Mouse (Mus musculus) stomach, postnatal 0 days (tissue): ENCODE results near the gene Chst11. TPM values are rescaled to one million over a fixed set of nuclear protein-coding genes. Genes with fewer than 3 reads are reported as not detected.
A peak's percentile ranks its signal among the peaks of the same experiment; 100 is the strongest.

Experiments used
- ATAC-seq: fragments of 200-750 bp; cut with Nextera tagmentation; 2 replicates; pipeline ENCODE4 v1.8.0; 2017; ENCODE audit not compliant: low FRiP score, low TSS enrichment
- DNase-seq: peaks from one replicate; pipeline ENCODE4 v3.0.0-alpha.2; 2016; ENCODE audit warnings: low spot score
- H3K27ac ChIP-seq: fragments of 300-500 bp; sonication (generic); replicated peaks from 2 replicates; pipeline ENCODE4 v1.5.1; 2014; ENCODE audit warnings: mild to moderate bottlenecking, control low read depth
- H3K27me3 ChIP-seq: fragments of 300-500 bp; sonication (generic); 2 replicates; pipeline ENCODE4 v1.6.1; 2014; ENCODE audit warnings: low read length; ENCODE audit not compliant: control insufficient read depth, insufficient read depth
- H3K36me3 ChIP-seq: fragments of 300-500 bp; sonication (generic); 2 replicates; pipeline ENCODE4 v1.6.1; 2014; ENCODE audit warnings: low read length, mixed read lengths; ENCODE audit not compliant: control insufficient read depth, insufficient read depth
- H3K4me1 ChIP-seq: fragments of 300-500 bp; sonication (generic); replicated peaks from 2 replicates; pipeline ENCODE4 v1.6.1; 2014; ENCODE audit warnings: antibody characterized with exemption; ENCODE audit not compliant: control insufficient read depth, insufficient read depth
- H3K4me2 ChIP-seq: fragments of 300-500 bp; sonication (generic); replicated peaks from 2 replicates; pipeline ENCODE4 v1.6.1; 2014; ENCODE audit warnings: low read depth, mild to moderate bottlenecking, control low read depth, moderate library complexity
- H3K4me3 ChIP-seq: fragments of 300-500 bp; sonication (generic); 2 replicates; pipeline ENCODE4 v1.5.1; 2014; ENCODE audit warnings: low read depth, low read length, control low read depth
- H3K9ac ChIP-seq: fragments of 300-500 bp; sonication (generic); 2 replicates; pipeline ENCODE4 v1.6.1; 2014; ENCODE audit warnings: mild to moderate bottlenecking, low read length, control low read depth, mixed read lengths
- H3K9me3 ChIP-seq: fragments of 300-500 bp; sonication (generic); 2 replicates; pipeline ENCODE4 v1.6.1; 2016; ENCODE audit warnings: low read length; ENCODE audit not compliant: control insufficient read depth
- CTCF ChIP-seq: IDR thresholded peaks from 2 replicates; pipeline ENCODE4 v1.5.1; 2016; ENCODE audit warnings: antibody characterized with exemption, low read depth, mild to moderate bottlenecking, moderate library complexity
- EP300 ChIP-seq: optimal IDR thresholded peaks from 2 replicates; pipeline ENCODE3; 2016; ENCODE audit warnings: antibody characterized with exemption
- WGBS: fragments of 180-500 bp; shearing (Covaris S2); extraction: QIAGEN DNeasy Blood & Tissue Kit; methylation state at CpG from one replicate; pipeline ENCODE4 v1.1.7; 2014; 5-methylcytosine and 5-hydroxymethylcytosine counted together
- polyA plus RNA-seq: library from polyadenylated mRNA; unstranded; fragments of >200 nt; fragmentation: Nextera tagmentation; extraction: Ambion mirVana; gene quantifications from 2 replicates; pipeline ENCODE4 v1.2.1, GENCODE M21; 2015

Gene Chst11
- polyA plus RNA-seq, 1 experiment from 2014 or later = 0.45 TPM

DNA sequence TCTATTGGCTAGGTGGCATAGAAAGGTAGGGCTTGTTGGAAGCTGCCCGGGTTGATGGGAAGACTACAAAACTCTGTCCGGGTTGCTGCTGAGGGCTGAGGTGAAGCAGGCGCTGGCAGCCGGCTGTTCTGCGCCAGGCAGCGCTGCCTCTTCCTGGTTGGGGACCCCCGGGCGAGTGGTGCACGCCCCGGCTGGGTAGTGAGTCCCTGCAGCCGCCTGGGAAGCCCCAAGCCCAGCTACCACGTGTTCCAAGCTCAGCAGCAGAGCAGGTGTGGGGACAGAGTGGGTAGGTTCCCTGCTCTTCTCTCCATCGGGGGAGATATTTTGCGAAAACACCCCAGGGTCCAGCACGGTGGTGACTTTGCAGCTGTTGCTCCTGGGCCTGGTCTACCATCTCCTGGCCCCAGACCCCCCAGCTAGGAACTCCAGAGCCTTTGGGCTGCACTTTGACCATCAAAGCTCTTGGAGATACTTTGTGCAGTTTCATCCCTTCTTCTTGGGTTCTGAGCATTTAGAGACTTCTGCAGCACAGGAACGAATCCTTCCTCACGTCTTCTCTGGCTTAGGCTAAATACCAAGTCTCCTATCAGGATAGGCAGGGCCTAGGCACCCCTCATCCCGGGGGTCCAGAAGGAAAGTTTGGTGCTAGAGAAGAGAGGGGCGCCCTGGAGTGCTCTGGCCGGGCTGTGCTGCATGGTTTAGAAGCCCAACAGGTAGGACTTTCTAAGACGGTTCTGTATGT is 1.1 kb downstream of the Chst11 start:
- H3K27me3 ChIP-seq = no peaks in the 10 kb centered on the region
- H3K9me3 ChIP-seq = no peaks in the 10 kb centered on the region
- ATAC-seq (no peak), DNase-seq (no peak)
- H3K4me1 ChIP-seq = no peaks in the 10 kb centered on the region
- H3K9ac ChIP-seq = peak overlapping the region; percentile 54
- 7% methylated on average over 21 of the region's 21 CpGs for WGBS
- TF ChIP-seq EP300 (no peak), CTCF (no peak)
- H3K36me3 ChIP-seq = no peaks in the 10 kb centered on the region
- H3K4me3 ChIP-seq = peak overlapping the region; percentile 65
- peak overlapping the region; percentile 85 for H3K4me2 ChIP-seq
- H3K27ac ChIP-seq = no peak overlapping the region

DNA sequence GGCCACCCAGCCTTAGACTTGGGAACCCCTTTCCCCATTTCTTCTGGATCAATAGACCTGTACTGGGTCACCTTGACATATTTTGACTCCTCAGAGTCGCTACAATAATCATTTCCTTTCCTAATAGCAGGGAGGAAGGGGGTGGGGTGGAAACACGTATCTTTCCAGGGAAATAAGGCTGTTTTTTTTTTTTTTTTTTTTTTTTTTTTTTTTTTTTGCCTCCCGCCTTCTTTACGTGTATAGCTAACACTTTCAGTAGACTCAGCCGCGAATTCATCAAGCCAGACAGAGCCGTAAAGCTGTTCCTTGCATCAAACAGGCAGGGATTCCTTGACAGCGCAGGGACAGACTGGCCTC is 1.7 kb downstream of the Chst11 start:
- Histone ChIP-seq H3K27ac (no peak overlapping the region), H3K27me3 (no peaks in the 10 kb centered on the region), H3K4me1 (no peaks in the 10 kb centered on the region), H3K9ac (0 out of 2 replicates have a peak overlapping the region, but pooled peaks have one; percentile 54), H3K9me3 (no peaks in the 10 kb centered on the region), H3K4me3 (peak overlapping the region; percentile 65), H3K36me3 (no peaks in the 10 kb centered on the region), H3K4me2 (peak overlapping the region; percentile 85)
- TF ChIP-seq CTCF = no peak
- no peak for TF ChIP-seq EP300
- no peak for ATAC-seq
- WGBS = 29% methylated on average over 8 of the region's 8 CpGs
- DNase-seq = no peak

DNA sequence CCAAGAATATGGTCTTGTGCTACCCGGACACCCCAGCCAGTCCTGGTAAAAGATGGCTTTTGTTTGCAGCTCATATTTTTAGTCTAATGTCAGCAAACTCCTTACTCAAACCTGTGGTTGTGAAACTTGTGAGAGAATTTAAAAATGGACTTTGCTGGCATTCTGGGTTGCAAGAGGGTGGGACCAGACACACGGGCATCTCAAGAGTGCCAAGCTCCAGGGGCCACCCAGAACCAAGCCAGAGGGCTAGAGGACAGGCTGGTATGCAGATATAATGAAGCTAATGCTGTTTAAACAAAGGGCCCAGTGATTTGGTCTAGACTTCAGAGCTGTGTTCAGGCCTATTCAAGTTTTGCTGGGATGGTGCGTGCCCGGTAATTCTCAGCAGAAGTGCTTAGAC is 2.1 kb downstream of the Chst11 start:
- H3K27ac ChIP-seq = no peak overlapping the region
- H3K4me2 ChIP-seq = peak overlapping the region; percentile 85
- H3K4me3 ChIP-seq = peak overlapping the region; percentile 65; the same call in 1 of the 2 replicates
- ATAC-seq = no peak
- H3K27me3 ChIP-seq = no peaks in the 10 kb centered on the region
- H3K9ac ChIP-seq = 0 out of 2 replicates have a peak overlapping the region, but pooled peaks have one; percentile 8
- no peaks in the 10 kb centered on the region for H3K9me3 ChIP-seq
- no peaks in the 10 kb centered on the region for H3K4me1 ChIP-seq
- DNase-seq = no peak
- TF ChIP-seq CTCF (no peak), EP300 (no peak)
- no peaks in the 10 kb centered on the region for H3K36me3 ChIP-seq
- 46% methylated on average over 4 of the region's 4 CpGs for WGBS

DNA sequence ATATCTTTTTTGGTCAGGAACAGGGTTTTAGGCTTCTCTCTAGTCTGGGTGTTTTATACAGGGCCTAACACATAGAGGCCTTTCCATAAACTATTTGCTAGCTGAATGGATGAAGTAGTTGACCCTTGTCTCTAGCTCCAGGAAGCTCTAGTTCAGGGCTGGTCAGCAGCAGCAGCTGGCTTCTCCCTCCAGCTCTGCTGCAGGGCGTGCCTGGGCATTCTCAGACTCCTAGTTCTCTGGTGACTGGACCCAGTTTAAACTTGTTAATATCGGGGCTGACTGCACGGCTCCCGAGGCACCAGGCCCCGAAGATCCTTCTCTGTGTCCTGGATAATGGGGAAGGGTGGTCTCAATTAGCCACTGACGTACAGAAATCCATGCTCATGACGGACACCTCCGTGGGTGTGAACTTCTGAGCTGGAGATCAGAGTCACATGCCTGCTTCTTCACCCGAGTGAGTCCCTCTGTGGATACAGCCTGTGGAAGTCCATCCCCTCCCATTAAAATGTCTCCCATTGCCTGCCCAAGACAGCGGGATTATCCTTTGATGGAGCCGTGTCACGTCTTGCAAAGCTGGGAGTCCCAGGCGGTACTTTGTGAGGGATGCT is 4.2 kb downstream of the Chst11 start:
- ATAC-seq (no peak), DNase-seq (no peak)
- H3K4me1 ChIP-seq = no peaks in the 10 kb centered on the region
- no peak overlapping the region for H3K4me3 ChIP-seq
- H3K9me3 ChIP-seq = no peaks in the 10 kb centered on the region
- TF ChIP-seq EP300 (no peak), CTCF (no peak)
- no peaks in the 10 kb centered on the region for H3K27me3 ChIP-seq
- 70% methylated on average over 13 of the region's 13 CpGs for WGBS
- no peak overlapping the region for H3K27ac ChIP-seq
- no peak overlapping the region for H3K9ac ChIP-seq
- no peaks in the 10 kb centered on the region for H3K36me3 ChIP-seq
- no peak overlapping the region for H3K4me2 ChIP-seq

DNA sequence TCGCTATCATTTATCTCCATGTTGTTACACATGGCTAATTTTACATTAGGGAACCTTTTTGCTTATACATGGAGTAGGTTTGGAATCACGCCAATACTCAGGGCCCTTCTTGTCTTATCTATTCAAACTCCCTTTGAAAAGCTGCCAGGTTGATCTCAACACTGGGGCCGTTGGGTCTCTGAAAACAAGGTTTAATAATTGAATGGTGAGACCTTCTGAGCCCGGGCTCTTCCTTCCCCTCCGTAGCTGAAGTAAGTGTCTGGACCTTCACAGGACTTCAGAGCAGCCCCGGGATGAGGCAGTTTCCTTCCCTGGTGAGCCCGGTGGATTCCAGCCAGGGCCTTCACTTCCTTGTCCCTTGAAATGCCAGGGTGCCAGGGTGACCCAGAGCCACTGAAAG is 5.6 kb downstream of the Chst11 start:
- no peak for DNase-seq
- no peaks in the 10 kb centered on the region for H3K9me3 ChIP-seq
- no peaks in the 10 kb centered on the region for H3K36me3 ChIP-seq
- 35% methylated on average over 7 of the region's 7 CpGs for WGBS
- TF ChIP-seq CTCF (no peak), EP300 (no peak)
- no peak overlapping the region for H3K4me2 ChIP-seq
- no peaks in the 10 kb centered on the region for H3K4me1 ChIP-seq
- H3K27me3 ChIP-seq = no peaks in the 10 kb centered on the region
- no peak overlapping the region for H3K9ac ChIP-seq
- no peak overlapping the region for H3K27ac ChIP-seq
- no peak overlapping the region for H3K4me3 ChIP-seq
- ATAC-seq = no peak

DNA sequence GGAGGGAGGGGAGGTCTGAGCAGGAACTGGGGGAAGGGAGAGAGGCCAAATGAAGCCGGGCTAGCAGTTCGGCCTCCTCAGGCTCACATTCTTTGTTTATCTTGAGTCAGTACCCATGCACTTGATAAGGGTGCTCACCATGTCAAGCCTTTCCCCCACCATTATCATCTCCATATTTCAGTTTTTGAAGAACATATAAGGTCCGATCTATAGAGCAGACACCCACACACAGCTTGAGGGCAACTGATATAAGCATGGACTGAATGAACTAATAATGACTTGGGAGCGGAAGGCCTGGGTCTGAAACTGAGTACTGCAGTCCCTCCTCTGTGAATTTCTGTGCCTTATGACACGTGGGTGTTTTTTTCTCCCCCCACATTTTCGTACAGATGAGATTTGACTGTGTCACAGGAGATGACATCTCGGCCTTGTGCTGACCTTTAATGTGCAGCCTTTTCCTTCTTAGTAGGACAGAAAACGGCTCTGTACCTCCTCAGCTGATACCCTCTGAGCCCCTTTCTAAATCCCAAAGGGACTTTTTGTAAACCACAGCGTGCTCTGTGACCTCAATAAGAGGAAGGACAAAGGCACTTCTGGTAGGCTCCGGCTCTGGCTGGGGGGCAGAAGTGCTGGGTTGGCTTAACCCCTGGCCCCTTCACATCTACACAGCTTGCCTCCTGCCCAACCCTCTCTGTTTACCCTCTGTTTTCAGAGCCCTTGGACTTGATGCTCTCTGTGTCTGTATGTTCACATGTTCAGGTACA is 6.6 kb downstream of the Chst11 start:
- H3K9me3 ChIP-seq = no peaks in the 10 kb centered on the region
- ATAC-seq = 0 out of 2 replicates have a peak, but pooled peaks have one; percentile 8
- TF ChIP-seq EP300 = no peak
- no peak for TF ChIP-seq CTCF
- no peak overlapping the region for H3K4me3 ChIP-seq
- DNase-seq = no peak
- H3K9ac ChIP-seq = no peak overlapping the region
- H3K4me1 ChIP-seq = no peaks in the 10 kb centered on the region
- no peaks in the 10 kb centered on the region for H3K27me3 ChIP-seq
- H3K27ac ChIP-seq = no peak overlapping the region
- H3K36me3 ChIP-seq = no peaks in the 10 kb centered on the region
- 71% methylated on average over 10 of the region's 10 CpGs for WGBS
- H3K4me2 ChIP-seq = no peak overlapping the region
